Mouse (Mus musculus) ES-Bruce4 (cell line): ENCODE data around the gene Olfr12.

Experiments
- CTCF ChIP-seq: IDR thresholded peaks from one replicate; pipeline ENCODE4 v1.8.1; 2011; ENCODE audit warnings: low read depth, low read length
- EP300 ChIP-seq: IDR thresholded peaks from 2 replicates; pipeline ENCODE4 v1.6.1; 2011; ENCODE audit warnings: low read depth, low read length; ENCODE audit not compliant: insufficient read depth
- POLR2A ChIP-seq: IDR thresholded peaks from one replicate; pipeline ENCODE4 v1.8.1; 2011; ENCODE audit warnings: low read length; ENCODE audit not compliant: insufficient read depth

DNA sequence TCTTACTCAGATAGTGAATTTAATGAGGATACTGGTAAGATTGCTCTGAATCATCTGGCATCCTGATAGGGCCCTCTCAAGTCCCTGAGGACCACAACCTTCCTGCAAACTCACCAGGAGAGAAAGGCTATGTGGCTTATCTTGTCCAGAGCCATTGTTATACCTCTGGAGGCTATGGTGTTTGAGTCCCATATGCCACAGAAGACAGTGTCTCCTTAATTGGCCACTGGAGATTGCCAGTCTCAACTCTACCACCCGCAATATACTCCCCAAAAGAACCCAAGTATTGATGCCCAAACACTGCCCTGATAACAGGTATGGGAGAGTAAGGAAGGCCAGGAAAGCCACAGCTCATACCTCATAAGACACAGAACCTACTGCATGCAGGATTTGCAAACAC is 12.1 kb upstream of the Olfr12 start, which contains the start of gene Olfr1410:
- TF ChIP-seq POLR2A (no peak), EP300 (no peak), CTCF (no peak)
